Mouse (Mus musculus) cerebellum, postnatal 14 days (tissue): ENCODE results near the gene Clybl.

ENCODE experiments used
- DNase-seq, 2 experiments: peaks; one replicate each; pipeline ENCODE4 v3.0.0; 2021; ENCODE audit warnings: mixed read lengths in 2 of 2

Gene Clybl

DNA sequence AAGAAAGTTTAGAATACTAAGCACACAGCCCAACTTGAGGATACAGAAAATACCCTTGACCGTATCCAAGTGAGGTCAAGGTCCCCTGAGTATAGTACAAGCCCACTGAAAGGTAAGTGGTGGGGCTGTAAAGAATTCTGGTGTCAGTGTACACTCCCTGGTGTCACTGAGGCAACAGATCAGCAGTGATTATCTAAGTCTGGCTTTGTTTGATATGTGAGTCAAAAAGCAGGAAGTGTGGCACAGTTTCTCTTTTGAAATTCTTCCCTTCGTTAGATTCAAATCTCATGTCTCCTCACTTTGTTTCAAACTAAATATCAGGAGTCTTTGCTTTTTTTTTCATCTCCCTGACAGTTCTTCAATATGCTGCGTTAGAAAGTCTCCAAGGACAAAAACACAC lies 251.1 kb downstream of the Clybl start:
- no peak for DNase-seq

DNA sequence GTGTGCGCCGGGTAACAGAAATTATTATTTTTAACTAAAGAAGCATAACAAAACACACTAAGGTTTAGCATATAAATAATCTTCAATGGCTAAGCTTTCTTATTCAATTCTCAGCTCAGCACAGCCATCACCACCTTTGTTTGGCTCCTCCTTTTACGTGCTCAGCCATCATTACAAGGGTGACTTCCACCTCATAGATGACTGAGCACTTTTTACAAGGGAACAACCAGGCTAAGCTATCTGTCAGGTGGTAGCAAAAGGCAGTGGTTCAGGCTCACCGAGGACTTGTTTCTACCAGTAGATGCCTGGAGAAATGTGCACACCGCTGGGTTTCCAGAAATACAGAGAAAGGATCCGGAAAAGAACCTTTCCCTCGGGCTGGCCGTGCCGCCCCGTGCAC lies 252.5 kb downstream of the Clybl start:
- no peak for DNase-seq

DNA sequence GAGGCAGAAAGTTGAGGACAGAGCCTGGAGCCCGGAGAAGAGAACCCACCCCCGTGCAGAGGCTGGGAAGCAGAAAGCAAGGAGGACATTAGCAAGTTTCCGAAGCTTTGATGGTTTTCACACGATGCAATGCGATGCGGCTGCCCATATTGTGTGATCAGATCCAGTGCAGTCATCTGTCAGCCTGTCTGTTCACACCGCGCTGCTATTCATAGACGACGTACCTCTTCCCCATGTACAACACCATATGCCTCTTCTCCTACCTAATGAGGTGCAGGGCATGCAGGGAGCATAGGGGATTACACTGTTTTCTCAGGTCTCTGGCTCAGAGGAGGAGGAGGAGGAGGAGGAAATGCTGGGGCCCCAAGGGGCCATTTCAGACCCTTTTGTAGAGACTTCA lies 255.3 kb downstream of the Clybl start:
- DNase-seq, result no peak

DNA sequence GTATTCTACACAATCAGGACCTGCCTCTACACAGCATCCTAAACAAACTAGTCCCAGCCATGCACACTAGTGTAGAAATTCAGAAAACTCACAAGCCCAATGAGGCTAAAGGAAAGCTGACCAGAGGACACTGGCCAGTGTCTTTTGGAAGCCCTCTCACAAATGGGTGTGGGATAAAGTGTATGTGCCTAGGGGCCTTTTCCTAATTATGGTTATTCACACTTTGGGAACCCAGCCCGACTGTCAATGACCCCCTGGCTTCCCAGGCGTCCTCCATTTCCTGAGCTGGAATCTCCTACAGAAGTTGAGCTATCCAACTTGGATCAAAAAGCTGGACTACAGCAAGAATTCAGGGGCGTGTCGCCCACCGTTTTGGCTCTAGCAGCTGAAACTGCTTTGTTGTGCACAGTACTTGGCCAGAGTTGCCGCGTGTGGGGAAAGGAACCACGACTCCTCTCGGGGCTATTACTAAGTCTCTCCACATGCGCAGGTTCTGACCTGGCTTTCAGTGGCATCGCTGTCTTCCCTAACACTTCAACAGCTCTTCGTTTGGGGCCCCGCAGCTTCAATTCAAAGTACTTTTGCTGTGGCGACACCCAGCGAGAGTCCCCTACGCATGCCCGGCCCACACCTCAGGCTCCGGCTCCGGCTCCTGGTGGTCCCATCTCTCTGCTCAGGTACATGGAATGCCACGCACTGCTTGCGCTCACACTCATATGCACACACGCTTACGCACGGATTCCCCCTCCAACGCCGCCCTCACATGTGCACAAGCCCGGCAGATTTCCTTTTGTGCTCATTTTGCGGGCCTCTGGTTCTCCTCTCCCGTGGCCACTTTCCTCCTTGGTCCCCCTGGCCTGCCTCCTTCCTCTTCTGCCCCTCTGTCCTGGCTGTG lies 268.3 kb downstream of the Clybl start:
- peak; percentile 52 to 68 for DNase-seq

DNA sequence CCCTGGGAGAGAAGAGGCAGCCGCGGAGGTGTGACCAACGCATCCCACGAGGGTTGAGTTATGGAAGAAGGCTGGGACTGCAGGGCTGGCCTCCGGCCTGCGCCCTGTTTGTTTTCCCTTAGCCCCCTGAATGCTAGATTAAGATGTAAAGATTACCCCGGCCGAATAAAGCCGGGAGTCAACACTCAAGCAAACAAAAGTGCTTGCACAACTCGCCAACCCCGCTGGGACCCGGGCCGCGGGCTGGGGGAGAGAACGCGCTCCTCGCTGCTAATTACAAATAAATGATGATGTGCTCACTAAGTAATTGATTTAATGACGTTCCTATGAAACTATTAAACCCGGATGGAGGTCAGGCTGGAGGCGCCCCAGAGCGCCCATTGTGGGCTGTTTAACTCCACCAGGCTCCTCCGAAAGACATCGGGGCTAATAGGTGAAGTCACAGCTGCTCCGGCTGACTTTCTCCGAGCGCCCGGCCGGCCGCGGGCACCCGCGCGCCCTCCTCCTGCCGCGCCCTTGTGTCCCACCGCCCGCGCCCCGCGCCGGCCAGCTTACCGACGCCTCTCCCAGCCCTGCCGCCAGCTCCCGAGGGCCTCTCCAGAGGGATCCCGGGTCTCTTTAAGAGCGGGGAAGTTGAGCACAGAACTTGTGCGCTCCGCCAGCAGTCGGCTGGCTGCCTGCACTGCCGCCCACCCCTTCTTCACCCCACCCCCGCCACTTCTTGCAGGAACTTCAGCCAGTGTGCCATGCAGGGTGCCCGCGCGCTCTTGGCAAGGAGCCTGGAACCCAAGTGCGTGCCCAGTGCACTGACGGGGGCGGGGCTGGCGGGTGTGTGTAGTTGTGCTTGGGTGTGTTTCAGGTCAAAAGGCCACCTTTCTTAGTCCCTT lies 269.2 kb downstream of the Clybl start, which contains the start of gene Gm5089:
Gene Gm5089, minus strand, starts transcription at position 620 of the 887 bp plus-strand sequence.
- DNase-seq, result peak; percentile 79 to 84

GRCm38 (mm10) chr14:122451551-122452145 lies 270.1 kb downstream of the Clybl start:
- DNase-seq, result peak; percentile 52 to 65
